Comparison of ENCODE assay signal across 26 mouse cellular contexts in the genomic region with DNA sequence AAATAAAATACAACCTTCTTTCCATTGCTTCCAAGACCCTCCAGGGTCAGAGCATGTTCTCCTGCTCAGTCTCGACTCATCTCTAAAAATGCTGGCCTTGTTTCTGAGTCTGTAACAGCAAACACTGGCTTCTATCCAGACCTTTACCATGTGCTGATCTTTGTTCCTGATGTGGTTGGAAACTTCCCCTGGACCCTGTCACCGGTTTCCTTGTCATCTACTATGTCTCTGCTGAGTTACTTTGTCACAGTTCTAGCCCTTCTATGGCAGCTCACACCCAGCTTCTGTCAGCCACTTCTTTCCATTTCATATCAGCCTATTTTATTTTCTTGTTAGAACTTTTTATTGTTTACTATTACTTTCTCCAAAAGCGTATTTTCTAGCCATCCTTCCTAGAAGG.
"Had no signal": no experiment of that assay in that cellular context is flagged by ENCODE, and none has a peak within 500 bp of the region (broad histone marks: within the 10 kb centered on the region; RNA-seq: fewer than 3 reads in every experiment).

No protein-coding gene starts in this region.

- H3K27ac ChIP-seq: gastrocnemius, adult 2 months; heart, adult 2 months; heart, embryonic 13.5 days; heart, embryonic 15.5 days; hindbrain, embryonic 13.5 days; intestine, embryonic 15.5 days; layer of hippocampus, adult 2 months; left cerebral cortex, adult 2 months; limb, embryonic 13.5 days; limb, embryonic 15.5 days; liver, embryonic 12.5 days had no signal

- H3K36me3 ChIP-seq: heart, embryonic 13.5 days; heart, embryonic 15.5 days; hindbrain, embryonic 13.5 days; intestine, embryonic 15.5 days; limb, embryonic 13.5 days; limb, embryonic 15.5 days; liver, embryonic 12.5 days had no signal

- H3K4me2 ChIP-seq: heart, embryonic 11.5 days; heart, embryonic 13.5 days; heart, embryonic 15.5 days; hindbrain, embryonic 13.5 days; intestine, embryonic 15.5 days; limb, embryonic 13.5 days; limb, embryonic 15.5 days; liver, embryonic 12.5 days had no signal

- ATAC-seq: hindbrain, embryonic 16.5 days; inflammation-experienced regulatory T-cells, adult 6 months; intestine, embryonic 15.5 days; intestine, postnatal 0 days; liver, embryonic 12.5 days had no signal

- H3K4me1 ChIP-seq: heart, embryonic 13.5 days; heart, embryonic 15.5 days; hindbrain, embryonic 13.5 days; intestine, embryonic 15.5 days; limb, embryonic 13.5 days; limb, embryonic 15.5 days; liver, embryonic 12.5 days had no signal

- H3K27me3 ChIP-seq: heart, embryonic 13.5 days; heart, embryonic 15.5 days; hindbrain, embryonic 13.5 days; intestine, embryonic 15.5 days; limb, embryonic 13.5 days; limb, embryonic 15.5 days; liver, embryonic 12.5 days had no signal

- H3K4me3 ChIP-seq: gastrocnemius, adult 2 months; heart, adult 2 months; heart, embryonic 13.5 days; heart, embryonic 15.5 days; hindbrain, embryonic 13.5 days; intestine, embryonic 15.5 days; layer of hippocampus, adult 2 months; left cerebral cortex, adult 2 months; limb, embryonic 13.5 days; limb, embryonic 15.5 days; liver, embryonic 12.5 days had no signal

- H3K9ac ChIP-seq: heart, embryonic 13.5 days; heart, embryonic 15.5 days; hindbrain, embryonic 13.5 days; intestine, embryonic 15.5 days; limb, embryonic 13.5 days; limb, embryonic 15.5 days; liver, embryonic 12.5 days had no signal

- DNase-seq: gastrocnemius, adult 2 months; gastrocnemius, postnatal 10 days; gastrocnemius, postnatal 25 days; heart, adult 11 months; heart, adult 2 months; heart, postnatal 14 days; heart, postnatal 36 days; kidney, adult 18-20 months; kidney, adult 8-10 months; kidney, postnatal 10 days; kidney, postnatal 25 days; kidney, postnatal 4 days; left cerebral cortex, postnatal 4 days had no signal

- H3K9me3 ChIP-seq: heart, embryonic 13.5 days; heart, embryonic 15.5 days; hindbrain, embryonic 13.5 days; intestine, embryonic 15.5 days; limb, embryonic 13.5 days; limb, embryonic 15.5 days; liver, embryonic 12.5 days had no signal
